Mouse (Mus musculus) hindbrain, embryonic 16.5 days (tissue): ENCODE results near the gene Slc2a13. TPM values are rescaled to one million over a fixed set of nuclear protein-coding genes. Genes with fewer than 3 reads are reported as not detected.

Experiments used
- ATAC-seq: fragments of 200-750 bp; cut with Nextera tagmentation; 2 replicates; pipeline ENCODE4 v1.8.0; 2017; ENCODE audit warnings: moderate TSS enrichment, moderate library complexity
- H3K27ac ChIP-seq: fragments of 300-500 bp; sonication (generic); 2 replicates; pipeline ENCODE4 v1.5.1; 2014; ENCODE audit warnings: low read depth, mild to moderate bottlenecking, control low read depth, low read length, moderate library complexity
- H3K27me3 ChIP-seq: fragments of 300-500 bp; sonication (generic); replicated peaks from 2 replicates; pipeline ENCODE4 v1.6.1; 2014; ENCODE audit warnings: low read length; ENCODE audit not compliant: control insufficient read depth, insufficient read depth
- H3K36me3 ChIP-seq: fragments of 300-500 bp; sonication (generic); 2 replicates; pipeline ENCODE4 v1.6.1; 2014; ENCODE audit warnings: mild to moderate bottlenecking, low read length, moderate library complexity, mixed read lengths; ENCODE audit not compliant: control insufficient read depth, insufficient read depth
- H3K4me1 ChIP-seq: fragments of 300-500 bp; sonication (generic); 2 replicates; pipeline ENCODE4 v1.6.1; 2014; ENCODE audit warnings: low read depth, low read length; ENCODE audit not compliant: control insufficient read depth, insufficient read depth
- H3K4me2 ChIP-seq: fragments of 300-500 bp; sonication (generic); 2 replicates; pipeline ENCODE4 v1.6.1; 2014; ENCODE audit warnings: mild to moderate bottlenecking, low read length, control low read depth, moderate library complexity
- H3K4me3 ChIP-seq: fragments of 300-500 bp; sonication (generic); 2 replicates; pipeline ENCODE4 v1.5.1; 2014; ENCODE audit warnings: mild to moderate bottlenecking, low read length, control low read depth, moderate library complexity
- H3K9ac ChIP-seq: fragments of 300-500 bp; sonication (generic); 2 replicates; pipeline ENCODE4 v1.6.1; 2014; ENCODE audit warnings: low read depth, mild to moderate bottlenecking, control low read depth, low read length, moderate library complexity
- H3K9me3 ChIP-seq: fragments of 300-500 bp; sonication (generic); 2 replicates; pipeline ENCODE4 v1.6.1; 2014; ENCODE audit warnings: mild to moderate bottlenecking, low read length, moderate library complexity; ENCODE audit not compliant: control insufficient read depth
- WGBS: fragments of 180-500 bp; shearing (Covaris S2); extraction: QIAGEN DNeasy Blood & Tissue Kit; methylation state at CpG from one replicate; pipeline ENCODE4 v1.1.7; 2014; 5-methylcytosine and 5-hydroxymethylcytosine counted together
- polyA plus RNA-seq: library from polyadenylated mRNA; unstranded; fragments of >200 nt; fragmentation: Nextera tagmentation; extraction: Ambion mirVana; gene quantifications from 2 replicates; pipeline ENCODE4 v1.2.1, GENCODE M21; 2015

Gene Slc2a13
- polyA plus RNA-seq: 4.6 and 4.7 TPM in 2 replicates

DNA sequence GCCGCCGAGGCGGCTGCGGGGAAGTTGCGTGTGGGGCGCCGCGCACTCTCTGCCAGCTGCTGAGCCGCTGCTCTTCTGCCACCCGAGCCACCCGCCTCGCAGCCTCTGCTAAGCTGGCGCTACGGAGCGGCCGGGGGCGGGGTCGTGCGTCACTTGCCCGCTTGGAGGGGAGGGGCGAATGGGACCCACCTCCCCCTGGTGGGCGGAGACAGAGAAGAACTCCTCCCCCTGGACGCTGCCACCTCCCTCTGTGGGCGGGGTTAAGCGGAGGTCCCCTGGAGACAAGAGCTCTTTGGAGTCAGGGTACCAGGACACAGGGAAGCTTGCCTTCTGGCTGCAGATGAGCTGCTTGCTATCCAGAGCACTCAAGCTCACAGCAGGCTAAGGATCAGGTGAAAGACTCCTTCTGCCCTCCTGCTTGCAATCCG, at the start of gene Slc2a13:
Gene Slc2a13 (minus strand): TSS at position 151 of the 428 bp plus-strand sequence.
- ATAC-seq: peak; percentile 97
- Histone ChIP-seq H3K9ac (peak within 1 kb of the TSS; percentile 95), H3K9me3 (no peaks in the 10 kb centered on the region), H3K4me3 (peak within 1 kb of the TSS; percentile 92), H3K4me2 (peak within 1 kb of the TSS; percentile 90), H3K36me3 (no peaks in the 10 kb centered on the region), H3K4me1 (peaks cover 10% of the 10 kb centered on the region), H3K27ac (peak within 1 kb of the TSS; percentile 89), H3K27me3 (no peaks in the 10 kb centered on the region)
- WGBS: 1% methylated on average over 20 of the region's 26 CpGs

DNA sequence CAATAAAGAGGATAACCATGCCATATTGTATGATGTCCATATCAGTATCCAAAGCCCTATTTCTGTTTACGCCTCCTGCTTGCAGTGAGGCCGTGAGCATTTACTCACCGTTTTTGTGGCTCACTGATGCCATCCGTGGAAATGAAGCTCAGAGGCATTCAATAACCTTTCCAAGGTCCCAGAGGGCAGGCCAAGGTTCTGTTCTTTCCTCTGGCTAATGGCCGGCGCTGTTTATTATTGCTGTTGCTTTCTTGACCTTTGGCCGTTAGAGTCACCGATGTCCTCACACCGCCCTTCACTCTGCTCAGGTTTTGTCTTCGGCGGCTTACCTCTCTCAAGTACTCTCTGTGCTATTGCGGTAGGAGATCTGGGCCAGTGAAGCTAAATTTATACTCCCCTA, 43.0 kb upstream of the Slc2a13 start:
- H3K27me3 ChIP-seq: no peaks in the 10 kb centered on the region
- no peak overlapping the region for H3K4me2 ChIP-seq
- H3K36me3 ChIP-seq: no peaks in the 10 kb centered on the region
- no peak overlapping the region for H3K27ac ChIP-seq
- 88% methylated on average over 12 of the region's 12 CpGs for WGBS
- ATAC-seq: no peak
- no peaks in the 10 kb centered on the region for H3K9me3 ChIP-seq
- no peak overlapping the region for H3K9ac ChIP-seq
- no peak overlapping the region for H3K4me3 ChIP-seq
- no peaks in the 10 kb centered on the region for H3K4me1 ChIP-seq

DNA sequence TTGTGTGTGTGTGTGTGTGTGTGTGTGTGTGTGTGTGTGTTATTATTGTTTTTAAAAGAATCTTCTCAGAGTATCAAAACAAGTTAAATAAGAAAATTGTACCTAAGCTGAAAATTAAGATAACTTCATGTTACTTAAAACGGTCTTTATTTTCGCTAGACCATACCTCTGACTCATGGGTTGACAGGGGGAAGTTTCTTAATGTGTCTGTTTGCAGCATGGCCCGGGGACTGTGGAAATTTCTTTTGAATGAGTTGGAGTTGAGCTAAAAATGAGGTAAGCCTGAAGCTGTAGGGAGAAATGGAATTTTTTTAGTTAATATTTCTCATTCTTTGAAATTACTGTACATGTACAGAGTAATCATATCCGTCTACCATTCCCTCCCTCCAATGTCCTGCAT, 42.5 kb upstream of the Slc2a13 start:
- no peak for ATAC-seq
- Histone ChIP-seq H3K4me2 (no peak overlapping the region), H3K9me3 (no peaks in the 10 kb centered on the region), H3K27me3 (no peaks in the 10 kb centered on the region), H3K4me1 (no peaks in the 10 kb centered on the region), H3K4me3 (no peak overlapping the region), H3K27ac (no peak overlapping the region), H3K9ac (no peak overlapping the region), H3K36me3 (no peaks in the 10 kb centered on the region)
- WGBS: 92% methylated on average over 4 of the region's 4 CpGs

DNA sequence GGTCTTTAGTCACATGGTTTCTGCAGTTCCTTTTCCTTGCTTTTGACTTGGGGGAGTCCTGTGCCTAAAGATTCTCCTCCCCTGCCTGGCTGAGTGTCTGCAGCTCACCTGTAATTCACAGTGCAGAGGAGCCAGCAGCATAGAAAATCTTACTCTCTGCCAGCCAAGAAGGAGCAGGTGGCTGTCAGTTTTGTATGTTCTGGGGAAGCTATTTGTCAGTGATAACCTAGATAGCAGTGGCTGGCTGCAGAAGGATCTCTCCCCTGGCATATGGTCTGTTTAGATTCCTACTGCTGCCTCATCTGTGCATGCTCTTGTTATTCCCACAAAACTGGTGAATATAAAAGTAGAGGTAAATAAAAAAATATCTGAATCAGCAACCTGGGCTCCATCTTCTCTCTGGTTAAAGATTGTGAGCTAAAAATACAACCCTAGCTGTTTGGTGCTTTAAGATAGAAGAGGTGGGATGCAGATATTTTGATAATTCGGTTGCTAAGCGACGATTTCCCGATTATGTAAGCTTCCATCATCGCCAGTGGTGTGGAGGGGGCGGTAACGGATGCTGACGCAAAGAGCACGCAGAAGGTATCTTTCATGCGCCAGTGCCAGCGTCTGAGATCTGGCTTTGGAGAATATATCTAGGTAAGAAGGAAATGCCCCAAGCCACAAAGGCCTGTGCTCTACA, 41.1 kb upstream of the Slc2a13 start:
- Histone ChIP-seq H3K9me3 (no peaks in the 10 kb centered on the region), H3K27me3 (no peaks in the 10 kb centered on the region), H3K9ac (no peak overlapping the region; the same call in 1 of the 2 replicates), H3K27ac (peak overlapping the region; percentile 59; the same call in 1 of the 2 replicates), H3K4me1 (no peaks in the 10 kb centered on the region), H3K4me3 (no peak overlapping the region), H3K4me2 (no peak overlapping the region), H3K36me3 (no peaks in the 10 kb centered on the region)
- 74% methylated on average over 11 of the region's 11 CpGs for WGBS
- peak; percentile 64 for ATAC-seq

DNA sequence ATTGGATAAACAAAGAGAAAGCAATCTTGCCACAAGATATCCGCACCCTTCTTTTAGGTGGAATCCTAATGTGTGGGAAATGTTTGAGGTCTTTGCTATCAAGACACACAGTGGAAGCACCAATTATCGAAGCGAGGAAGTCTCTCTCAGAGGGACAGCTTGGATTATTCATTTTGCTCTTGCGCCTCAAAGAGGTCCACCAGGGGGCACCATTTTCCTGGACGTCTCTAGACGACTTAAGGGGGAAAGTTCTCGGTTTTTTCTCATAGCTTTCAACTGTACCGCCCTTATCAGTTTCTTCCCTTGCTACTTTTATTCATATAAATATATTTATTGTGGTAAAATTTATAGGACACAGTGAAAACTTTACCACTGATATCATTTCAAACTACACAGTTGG, 36.7 kb upstream of the Slc2a13 start:
- ATAC-seq: no peak

DNA sequence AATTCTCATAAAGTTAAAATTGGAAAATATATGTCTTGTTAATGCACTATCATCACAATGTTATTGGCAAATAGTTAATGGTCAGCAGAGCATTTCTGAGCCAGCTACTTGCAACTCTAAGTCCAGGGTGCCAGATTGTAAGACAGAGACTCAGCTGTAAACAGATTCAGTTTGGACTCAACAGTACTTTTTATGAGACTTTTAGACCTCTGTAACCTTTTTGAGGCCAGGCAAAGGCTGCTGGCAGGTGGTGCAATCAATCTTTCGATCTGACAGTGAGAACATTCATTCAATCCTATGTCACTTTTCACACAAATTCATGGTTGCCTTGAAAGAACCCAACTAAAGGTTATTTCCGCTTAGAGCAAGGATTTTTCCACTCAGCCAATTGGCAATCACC, 35.8 kb upstream of the Slc2a13 start:
- Histone ChIP-seq H3K4me3 (no peak overlapping the region), H3K9me3 (no peaks in the 10 kb centered on the region), H3K9ac (no peak overlapping the region), H3K4me2 (no peak overlapping the region), H3K27me3 (no peaks in the 10 kb centered on the region), H3K4me1 (no peaks in the 10 kb centered on the region), H3K36me3 (no peaks in the 10 kb centered on the region), H3K27ac (no peak overlapping the region)
- no peak for ATAC-seq
- 77% methylated on average over 2 of the region's 2 CpGs for WGBS

More for the DNA sequence above, 36.7 kb upstream of the Slc2a13 start:
- H3K4me3 ChIP-seq: no peak overlapping the region
- 26% methylated on average over 8 of the region's 8 CpGs for WGBS
- H3K9me3 ChIP-seq: no peaks in the 10 kb centered on the region
- no peak overlapping the region for H3K27ac ChIP-seq
- no peaks in the 10 kb centered on the region for H3K36me3 ChIP-seq
- no peaks in the 10 kb centered on the region for H3K4me1 ChIP-seq
- H3K4me2 ChIP-seq: no peak overlapping the region
- no peaks in the 10 kb centered on the region for H3K27me3 ChIP-seq
- no peak overlapping the region for H3K9ac ChIP-seq

DNA sequence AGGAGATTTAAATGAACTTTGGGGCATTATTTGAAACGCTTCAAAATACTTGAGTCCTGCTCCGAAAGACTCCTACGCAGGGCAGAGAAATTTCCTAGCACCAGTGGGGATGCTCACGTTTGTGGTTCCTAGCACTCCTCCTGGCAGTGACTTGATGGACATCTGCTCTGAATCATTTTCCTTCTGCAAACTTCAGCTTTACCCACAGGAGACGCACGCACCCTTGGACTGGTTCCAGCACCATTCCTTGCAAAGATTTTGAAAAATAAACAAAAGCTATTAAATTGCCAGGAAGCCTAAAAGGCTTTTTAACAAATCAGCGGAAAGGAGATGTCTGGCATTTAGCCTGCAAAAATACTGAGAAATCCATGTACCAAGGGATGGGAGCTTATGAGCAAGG, 28.1 kb upstream of the Slc2a13 start:
- no peak overlapping the region for H3K27ac ChIP-seq
- H3K4me1 ChIP-seq: no peaks in the 10 kb centered on the region
- H3K9me3 ChIP-seq: no peaks in the 10 kb centered on the region
- H3K27me3 ChIP-seq: no peaks in the 10 kb centered on the region
- H3K36me3 ChIP-seq: no peaks in the 10 kb centered on the region
- no peak for ATAC-seq
- H3K4me3 ChIP-seq: no peak overlapping the region
- WGBS: 72% methylated on average over 7 of the region's 7 CpGs
- H3K9ac ChIP-seq: no peak overlapping the region
- no peak overlapping the region for H3K4me2 ChIP-seq

DNA sequence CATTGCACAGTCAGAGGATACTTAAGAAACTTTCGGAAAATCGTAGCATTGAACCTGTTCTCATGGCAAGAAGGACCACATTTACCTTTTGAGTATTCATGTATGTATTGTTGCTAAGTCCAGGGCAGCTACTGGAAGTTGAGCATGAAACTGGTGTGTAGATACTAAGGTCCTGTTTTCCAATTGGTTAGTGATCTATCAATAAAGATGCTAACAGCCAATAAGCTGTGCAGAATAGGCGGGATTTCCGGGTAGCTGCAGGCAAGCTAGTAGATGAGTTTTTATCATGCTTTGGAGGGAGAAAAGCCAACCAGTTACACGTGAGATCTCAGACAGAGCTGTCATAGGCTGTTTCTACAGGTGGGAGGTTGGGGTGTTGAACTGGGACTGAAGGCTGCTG, 24.2 kb upstream of the Slc2a13 start:
- Histone ChIP-seq H3K4me3 (no peak overlapping the region), H3K4me1 (no peaks in the 10 kb centered on the region), H3K9ac (no peak overlapping the region), H3K4me2 (no peak overlapping the region), H3K27me3 (no peaks in the 10 kb centered on the region), H3K27ac (no peak overlapping the region), H3K36me3 (no peaks in the 10 kb centered on the region), H3K9me3 (no peaks in the 10 kb centered on the region)
- 90% methylated on average over 5 of the region's 5 CpGs for WGBS
- no peak for ATAC-seq

DNA sequence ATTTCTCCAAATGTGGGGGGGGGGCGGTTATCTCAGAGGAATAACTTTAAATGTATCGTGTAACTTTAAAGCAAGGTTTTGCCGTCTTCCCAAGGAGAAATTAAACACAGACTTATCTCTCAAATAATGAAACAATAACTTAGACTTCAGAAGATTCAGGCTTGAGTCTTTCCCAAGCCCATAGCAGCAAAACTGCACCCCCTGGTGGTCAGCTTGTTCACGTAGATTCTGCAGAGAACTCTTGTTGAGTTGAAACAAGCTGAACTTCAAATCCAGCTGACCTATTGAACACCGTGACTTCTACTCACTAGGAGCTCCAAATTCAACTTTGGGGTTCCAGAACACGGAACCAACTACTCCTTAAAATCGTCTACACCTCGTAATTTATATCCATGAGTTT, 1.4 kb upstream of the Slc2a13 start:
- ATAC-seq: no peak
- Histone ChIP-seq H3K9me3 (no peaks in the 10 kb centered on the region), H3K4me2 (no peak overlapping the region), H3K4me3 (no peak overlapping the region), H3K4me1 (peaks cover 10% of the 10 kb centered on the region), H3K27me3 (no peaks in the 10 kb centered on the region), H3K9ac (no peak overlapping the region), H3K36me3 (no peaks in the 10 kb centered on the region), H3K27ac (no peak overlapping the region)
- WGBS: 32% methylated on average over 8 of the region's 8 CpGs
